Mouse (Mus musculus): Measurements from ENCODE around the gene Dennd1a. TPM values are rescaled to one million over a fixed set of nuclear protein-coding genes. Genes with fewer than 3 reads are reported as not detected.

Gene Dennd1a
- total RNA-seq, 1 experiment from 2014 or later, result 35.3 TPM

Other genes with a start within 250 kb of the Dennd1a start
- not detected in 2 replicates for gene Lhx2, start 51.9 kb upstream of the Dennd1a start, total RNA-seq (2017)
- gene Nek6, start 224.3 kb upstream of the Dennd1a start, total RNA-seq (2017), result 4.9 and 7.0 TPM in 2 replicates

Data from neutrophil, adult 5-6 weeks (primary cell).